Mouse (Mus musculus) stomach, embryonic 16.5 days (tissue): ENCODE data around the gene Cetn4. TPM values are rescaled to one million over a fixed set of nuclear protein-coding genes. Genes with fewer than 3 reads are reported as not detected.
A peak's percentile ranks its signal among the peaks of the same experiment; 100 is the strongest.

ENCODE experiments used
- ATAC-seq: fragments of 200-750 bp; cut with Nextera tagmentation; 2 replicates; pipeline ENCODE4 v1.8.0; 2017; ENCODE audit warnings: moderate number of reproducible peaks, moderate TSS enrichment; ENCODE audit not compliant: insufficient read depth, low FRiP score
- H3K27ac ChIP-seq: fragments of 300-500 bp; sonication (generic); 2 replicates; pipeline ENCODE4 v1.5.1; 2014; ENCODE audit warnings: low read length
- H3K27me3 ChIP-seq: fragments of 300-500 bp; sonication (generic); 2 replicates; pipeline ENCODE4 v1.6.1; 2014; ENCODE audit warnings: low read length, control low read depth, mixed read lengths; ENCODE audit not compliant: control insufficient read depth, insufficient read depth
- H3K36me3 ChIP-seq: fragments of 300-500 bp; sonication (generic); 2 replicates; pipeline ENCODE4 v1.6.1; 2014; ENCODE audit warnings: low read length; ENCODE audit not compliant: control insufficient read depth, insufficient read depth
- H3K4me1 ChIP-seq: fragments of 300-500 bp; sonication (generic); 2 replicates; pipeline ENCODE4 v1.6.1; 2014; ENCODE audit warnings: low read length, control low read depth, mixed read lengths; ENCODE audit not compliant: control insufficient read depth, insufficient read depth
- H3K4me2 ChIP-seq: fragments of 300-500 bp; sonication (generic); 2 replicates; pipeline ENCODE4 v1.6.1; 2014; ENCODE audit warnings: low read depth, low read length, mixed read lengths
- H3K4me3 ChIP-seq: fragments of 300-500 bp; sonication (generic); replicated peaks from 2 replicates; pipeline ENCODE4 v1.5.1; 2014; ENCODE audit warnings: mild to moderate bottlenecking, low read length
- H3K9ac ChIP-seq: fragments of 300-500 bp; sonication (generic); 2 replicates; pipeline ENCODE4 v1.6.1; 2014; ENCODE audit warnings: low read length
- H3K9me3 ChIP-seq: fragments of 300-500 bp; sonication (generic); replicated peaks from 2 replicates; pipeline ENCODE4 v1.6.1; 2016; ENCODE audit warnings: low read length, control low read depth; ENCODE audit not compliant: control insufficient read depth
- WGBS: fragments of 180-500 bp; shearing (Covaris S2); extraction: QIAGEN DNeasy Blood & Tissue Kit; methylation state at CpG from one replicate; pipeline ENCODE4 v1.1.7; 2014; 5-methylcytosine and 5-hydroxymethylcytosine counted together
- polyA plus RNA-seq: library from polyadenylated mRNA; unstranded; fragments of >200 nt; fragmentation: Nextera tagmentation; extraction: Ambion mirVana; gene quantifications from 2 replicates; pipeline ENCODE4 v1.2.1, GENCODE M21; 2015

Gene Cetn4
- polyA plus RNA-seq, result 2.5 and 3.0 TPM in 2 replicates

- H3K27me3 ChIP-seq, result no peaks in the 10 kb centered on the region
- H3K4me2 ChIP-seq, result peak within 1 kb of the TSS; percentile 84
- peak within 1 kb of the TSS; percentile 73 for H3K27ac ChIP-seq
- peaks cover 9% of the 10 kb centered on the region; the same call in 1 of the 2 replicates for H3K4me1 ChIP-seq
- peak within 1 kb of the TSS; percentile 94 for H3K9ac ChIP-seq
- H3K9me3 ChIP-seq, result no peaks in the 10 kb centered on the region
- H3K36me3 ChIP-seq, result no peaks in the 10 kb centered on the region
- WGBS, result under 1% methylated on average over 54 of the region's 54 CpGs
- H3K4me3 ChIP-seq, result peak within 1 kb of the TSS; percentile 88
- peak; percentile 100 for ATAC-seq
Measured at GRCm38 (mm10) chr3:37312370-37312941, at the start of gene Cetn4, which contains the start of gene Bbs12. Gene Cetn4, minus strand, starts transcription at chr3:37312708. Gene Bbs12, plus strand, starts transcription at chr3:37312554.

DNA sequence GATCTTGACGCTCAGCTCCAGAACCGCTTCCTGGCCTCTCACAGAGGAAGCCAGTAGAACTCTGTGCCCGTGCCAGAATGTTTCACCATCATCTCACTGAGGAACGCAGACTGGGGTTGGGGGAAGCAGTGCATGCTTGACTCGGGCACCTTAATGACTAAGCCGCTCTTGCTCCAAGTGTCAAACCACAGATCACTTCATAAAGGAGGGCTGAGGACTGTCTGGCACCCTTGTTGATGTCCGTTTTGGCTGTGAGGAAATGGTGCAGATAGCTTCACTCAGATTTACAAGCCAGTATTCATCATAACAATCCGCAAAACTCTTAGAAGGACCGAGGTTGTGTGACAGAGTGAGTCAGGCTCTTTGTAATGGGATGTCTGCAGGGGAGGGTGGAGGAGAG is 48.2 kb upstream of the Cetn4 start:
- H3K9me3 ChIP-seq, result no peaks in the 10 kb centered on the region
- H3K9ac ChIP-seq, result no peak overlapping the region
- WGBS, result 67% methylated on average over 9 of the region's 9 CpGs
- no peaks in the 10 kb centered on the region for H3K27me3 ChIP-seq
- no peaks in the 10 kb centered on the region for H3K36me3 ChIP-seq
- no peak for ATAC-seq
- H3K4me3 ChIP-seq, result no peak overlapping the region
- peaks cover 5% of the 10 kb centered on the region; the same call in 1 of the 2 replicates for H3K4me1 ChIP-seq
- H3K4me2 ChIP-seq, result no peak overlapping the region
- no peak overlapping the region for H3K27ac ChIP-seq

GRCm38 (mm10) chr3:37354737-37355136 is 42.2 kb upstream of the Cetn4 start:
- Histone ChIP-seq H3K27me3 (no peaks in the 10 kb centered on the region), H3K4me2 (no peak overlapping the region), H3K9me3 (no peaks in the 10 kb centered on the region), H3K4me1 (no peaks in the 10 kb centered on the region), H3K36me3 (no peaks in the 10 kb centered on the region), H3K27ac (no peak overlapping the region), H3K4me3 (no peak overlapping the region), H3K9ac (no peak overlapping the region)
- WGBS, result 61% methylated on average over 1 of the region's 1 CpGs
- ATAC-seq, result no peak

DNA sequence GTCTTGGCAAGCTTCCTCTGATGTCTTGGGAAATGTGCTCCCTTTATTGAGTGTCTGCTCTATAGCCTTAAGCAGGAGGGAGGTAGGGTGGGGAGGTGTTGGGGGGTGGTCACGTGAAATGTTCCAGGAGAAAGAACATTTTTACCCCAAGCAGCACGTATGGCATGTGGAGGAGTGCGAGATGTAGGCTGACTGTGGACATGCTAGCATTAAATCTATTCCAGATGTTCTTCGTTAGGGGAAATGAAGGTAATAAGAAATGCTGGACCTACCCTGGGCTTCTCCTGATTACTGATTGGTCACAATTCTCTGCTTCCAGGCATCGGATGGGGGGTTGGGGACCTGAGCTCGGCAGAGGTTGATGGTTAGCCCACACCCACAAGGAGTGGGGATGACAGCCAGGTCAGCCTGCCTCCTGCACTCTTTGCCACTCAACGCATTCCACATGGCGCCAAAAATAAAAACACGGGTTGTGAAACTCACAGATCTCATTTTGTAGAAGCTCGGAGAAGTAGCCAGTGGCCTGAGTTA is 41.5 kb upstream of the Cetn4 start:
- H3K9ac ChIP-seq, result no peak overlapping the region
- no peaks in the 10 kb centered on the region for H3K4me1 ChIP-seq
- no peaks in the 10 kb centered on the region for H3K9me3 ChIP-seq
- H3K4me2 ChIP-seq, result no peak overlapping the region
- 0 out of 2 replicates have a peak, but pooled peaks have one; percentile 17 for ATAC-seq
- peaks cover 6% of the 10 kb centered on the region for H3K27me3 ChIP-seq
- 69% methylated on average over 10 of the region's 10 CpGs for WGBS
- H3K4me3 ChIP-seq, result no peak overlapping the region
- no peaks in the 10 kb centered on the region for H3K36me3 ChIP-seq
- H3K27ac ChIP-seq, result no peak overlapping the region

- 0 out of 2 replicates have a peak, but pooled peaks cover 5% of the 10 kb centered on the region for H3K4me1 ChIP-seq
- no peak overlapping the region for H3K27ac ChIP-seq
- H3K9ac ChIP-seq, result no peak overlapping the region
- ATAC-seq, result no peak
- H3K9me3 ChIP-seq, result no peaks in the 10 kb centered on the region
- WGBS, result 57% methylated on average over 7 of the region's 7 CpGs
- H3K4me3 ChIP-seq, result no peak overlapping the region
- H3K27me3 ChIP-seq, result peaks cover 15% of the 10 kb centered on the region
- H3K36me3 ChIP-seq, result no peaks in the 10 kb centered on the region
- H3K4me2 ChIP-seq, result no peak overlapping the region
Measured at GRCm38 (mm10) chr3:37350386-37350785, 37.9 kb upstream of the Cetn4 start.

DNA sequence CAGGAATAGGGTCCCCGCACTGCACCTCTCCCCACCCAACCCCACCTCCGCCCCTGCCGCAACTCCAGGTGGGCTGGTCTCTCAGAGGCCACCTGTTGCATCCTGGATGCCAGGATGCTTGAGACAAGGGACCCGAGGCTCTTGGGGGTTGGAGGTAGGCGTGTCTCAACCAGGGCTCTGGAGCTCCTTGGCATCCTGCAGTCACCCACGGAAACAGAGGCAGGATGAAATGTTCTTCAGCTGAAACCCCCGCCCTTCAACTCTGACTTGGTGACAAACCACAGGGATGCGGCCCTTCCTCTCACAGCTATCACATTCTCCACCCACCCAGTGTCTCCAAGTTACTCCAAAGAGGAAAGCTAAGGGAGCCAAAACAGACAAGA is 36.6 kb upstream of the Cetn4 start:
- H3K9me3 ChIP-seq, result no peaks in the 10 kb centered on the region
- H3K27ac ChIP-seq, result no peak overlapping the region
- peak overlapping the region; percentile 70 for H3K4me3 ChIP-seq
- peak overlapping the region; percentile 62 for H3K4me2 ChIP-seq
- 9% methylated on average over 8 of the region's 8 CpGs for WGBS
- H3K36me3 ChIP-seq, result no peaks in the 10 kb centered on the region
- peak overlapping the region; percentile 80 for H3K9ac ChIP-seq
- no peak; the same call in 1 of the 2 replicates for ATAC-seq
- H3K4me1 ChIP-seq, result 0 out of 2 replicates have a peak, but pooled peaks cover 5% of the 10 kb centered on the region
- peaks cover 19% of the 10 kb centered on the region for H3K27me3 ChIP-seq

DNA sequence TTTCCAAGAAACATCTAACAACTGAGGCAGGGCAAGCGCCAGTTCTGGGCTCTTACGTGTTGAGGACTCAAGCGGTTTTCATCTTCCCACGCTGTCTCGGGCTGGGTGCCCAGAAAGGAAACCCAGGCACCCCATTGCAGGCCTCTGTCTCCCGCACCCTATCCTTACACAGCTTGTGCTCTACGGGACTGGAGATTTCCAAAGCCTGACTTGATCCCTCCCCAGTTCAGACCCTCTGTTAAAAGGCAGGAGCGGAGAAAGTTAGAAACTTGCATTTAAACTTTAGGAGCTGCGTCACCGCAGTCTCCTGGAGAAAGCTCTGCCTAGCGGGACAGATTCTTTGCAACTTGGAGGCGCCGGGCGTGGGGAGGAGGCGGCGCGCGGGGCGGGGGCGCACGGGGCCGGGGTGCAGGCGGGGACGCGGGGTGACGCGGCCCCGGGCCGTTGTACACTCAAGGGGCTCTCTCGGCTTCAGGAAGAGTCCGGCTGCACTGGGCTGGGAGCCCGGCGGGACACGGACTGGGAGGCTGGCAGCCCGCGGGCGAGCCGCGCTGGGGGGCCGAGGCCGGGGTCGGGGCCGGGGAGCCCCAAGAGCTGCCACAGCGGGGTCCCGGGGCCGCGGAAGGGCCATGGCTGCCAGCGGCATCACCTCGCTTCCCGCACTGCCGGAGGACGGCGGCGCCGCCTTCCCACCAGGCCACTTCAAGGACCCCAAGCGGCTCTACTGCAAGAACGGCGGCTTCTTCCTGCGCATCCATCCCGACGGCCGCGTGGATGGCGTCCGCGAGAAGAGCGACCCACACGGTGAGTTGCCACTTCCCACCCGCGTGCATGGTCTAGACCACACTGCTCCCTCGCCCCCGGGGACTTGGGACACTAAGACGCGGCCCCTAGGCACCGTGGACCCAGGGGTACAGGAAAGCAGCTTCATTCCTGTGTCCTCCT is 36.0 kb upstream of the Cetn4 start, which contains the start of gene Fgf2:
Fgf2 (plus strand) TSS at position 126 of the 945 bp plus-strand sequence.
- H3K4me2 ChIP-seq, result peak within 1 kb of the TSS; percentile 62
- ATAC-seq, result peak; percentile 77
- H3K27me3 ChIP-seq, result peaks cover 23% of the 10 kb centered on the region
- no peaks in the 10 kb centered on the region for H3K9me3 ChIP-seq
- peak within 1 kb of the TSS; percentile 80 for H3K9ac ChIP-seq
- H3K27ac ChIP-seq, result no peak within 1 kb of the TSS
- 2% methylated on average over 73 of the region's 75 CpGs for WGBS
- no peaks in the 10 kb centered on the region for H3K36me3 ChIP-seq
- 0 out of 2 replicates have a peak, but pooled peaks cover 5% of the 10 kb centered on the region for H3K4me1 ChIP-seq
- peak within 1 kb of the TSS; percentile 70 for H3K4me3 ChIP-seq

DNA sequence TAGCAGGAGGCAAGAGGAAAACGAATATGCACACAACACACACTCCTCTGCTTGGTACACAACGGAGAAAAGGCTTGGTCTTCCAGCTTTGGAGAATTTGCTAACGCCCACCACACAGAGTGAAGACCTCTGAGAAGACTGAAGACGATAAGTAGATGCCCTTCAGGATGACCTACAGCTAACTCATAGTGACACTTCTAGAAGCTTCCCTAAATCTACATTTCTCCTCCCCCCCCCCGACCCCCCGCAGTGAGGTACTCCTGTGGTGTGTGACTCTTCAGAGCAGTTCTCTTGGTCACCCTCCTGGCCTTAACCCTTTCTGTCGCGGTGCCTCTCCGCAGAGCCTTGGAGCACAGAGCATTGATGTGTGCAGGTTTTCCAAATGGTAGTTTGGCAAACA is 35.2 kb upstream of the Cetn4 start:
- Histone ChIP-seq H3K36me3 (no peaks in the 10 kb centered on the region), H3K9me3 (no peaks in the 10 kb centered on the region), H3K4me1 (0 out of 2 replicates have a peak, but pooled peaks cover 5% of the 10 kb centered on the region), H3K4me3 (peak overlapping the region; percentile 70), H3K27ac (no peak overlapping the region), H3K9ac (0 out of 2 replicates have a peak overlapping the region, but pooled peaks have one; percentile 80), H3K27me3 (peaks cover 23% of the 10 kb centered on the region), H3K4me2 (peak overlapping the region; percentile 62)
- WGBS, result 32% methylated on average over 9 of the region's 9 CpGs
- no peak; the same call in 1 of the 2 replicates for ATAC-seq
